Mouse (Mus musculus) lung, embryonic 14.5 days (tissue): ENCODE results near the gene Pik3r1. TPM values are rescaled to one million over a fixed set of nuclear protein-coding genes. Genes with fewer than 3 reads are reported as not detected.
A peak's percentile ranks its signal among the peaks of the same experiment; 100 is the strongest.

Source experiments
- ATAC-seq: fragments of 200-750 bp; cut with Nextera tagmentation; 2 replicates; pipeline ENCODE4 v1.8.0; 2017; ENCODE audit warnings: mild to moderate bottlenecking, moderate TSS enrichment, moderate library complexity; ENCODE audit not compliant: insufficient read depth
- DNase-seq: peaks from one replicate; pipeline ENCODE4 v3.0.0-alpha.2; 2015
- H3K27ac ChIP-seq: fragments of 300-500 bp; sonication (generic); 2 replicates; pipeline ENCODE4 v1.5.1; 2014; ENCODE audit warnings: low read depth, mild to moderate bottlenecking, moderate library complexity
- H3K27me3 ChIP-seq: fragments of 300-500 bp; sonication (generic); 2 replicates; pipeline ENCODE4 v1.6.1; 2014; ENCODE audit warnings: low read length, control low read depth; ENCODE audit not compliant: insufficient read depth
- H3K36me3 ChIP-seq: fragments of 300-500 bp; sonication (generic); 2 replicates; pipeline ENCODE4 v1.6.1; 2014; ENCODE audit warnings: control low read depth; ENCODE audit not compliant: insufficient read depth
- H3K4me1 ChIP-seq: fragments of 300-500 bp; sonication (generic); 2 replicates; pipeline ENCODE4 v1.6.1; 2014; ENCODE audit warnings: antibody characterized with exemption, control low read depth; ENCODE audit not compliant: insufficient read depth
- H3K4me2 ChIP-seq: fragments of 300-500 bp; sonication (generic); 2 replicates; pipeline ENCODE4 v1.6.1; 2014; ENCODE audit warnings: mild to moderate bottlenecking
- H3K4me3 ChIP-seq: fragments of 300-500 bp; sonication (generic); 2 replicates; pipeline ENCODE4 v1.5.1; 2014; ENCODE audit warnings: low read depth, low read length
- H3K9ac ChIP-seq: fragments of 300-500 bp; sonication (generic); 2 replicates; pipeline ENCODE4 v1.6.1; 2014
- H3K9me3 ChIP-seq: fragments of 300-500 bp; sonication (generic); 2 replicates; pipeline ENCODE4 v1.6.1; 2016; ENCODE audit warnings: low read depth, low read length, control low read depth
- CTCF ChIP-seq: IDR thresholded peaks from 2 replicates; pipeline ENCODE4 v1.5.1; 2016; ENCODE audit warnings: antibody characterized with exemption, low read depth
- WGBS: fragments of 180-500 bp; shearing (Covaris S2); extraction: QIAGEN DNeasy Blood & Tissue Kit; methylation state at CpG from one replicate; pipeline ENCODE4 v1.1.7; 2014; 5-methylcytosine and 5-hydroxymethylcytosine counted together
- polyA plus RNA-seq: library from polyadenylated mRNA; unstranded; fragments of >200 nt; fragmentation: Nextera tagmentation; extraction: Ambion mirVana; gene quantifications from 2 replicates; pipeline ENCODE4 v1.2.1, GENCODE M21; 2014

Pik3r1 gene
- polyA plus RNA-seq, 1 experiment from 2014 or later, result 33.4 TPM

DNA sequence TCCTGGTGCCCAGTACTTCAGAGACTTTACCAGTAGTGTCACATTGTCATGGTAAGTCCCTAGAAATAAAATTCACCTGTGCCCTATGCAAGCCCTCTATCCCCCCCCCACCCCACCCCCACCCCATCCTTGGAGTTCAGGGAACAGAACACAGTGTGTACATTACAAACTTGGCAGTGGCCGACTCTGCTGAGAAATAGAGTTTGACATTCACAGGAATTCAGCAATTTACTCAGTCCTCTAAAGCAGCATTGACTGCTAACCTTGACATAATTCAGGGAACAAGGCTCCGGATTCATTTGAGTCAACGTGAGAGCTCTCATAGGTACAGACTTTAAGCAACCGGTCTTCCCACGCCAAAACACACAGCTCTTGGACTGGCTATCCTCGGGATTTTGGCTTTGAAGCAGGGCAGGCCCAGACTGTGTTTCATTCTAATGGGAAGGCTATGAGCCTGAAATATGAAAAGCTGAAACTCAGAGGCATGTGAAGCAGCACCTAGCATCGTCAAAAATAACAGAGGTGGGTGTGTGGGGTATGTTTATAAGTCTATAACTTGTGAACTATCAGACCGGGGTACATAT is 21.9 kb downstream of the Pik3r1 start:
- TF ChIP-seq CTCF, result no peak
- Histone ChIP-seq H3K36me3 (no peaks in the 10 kb centered on the region; the same call in 1 of the 2 replicates), H3K9me3 (no peaks in the 10 kb centered on the region), H3K9ac (no peak overlapping the region), H3K27me3 (no peaks in the 10 kb centered on the region), H3K4me2 (no peak overlapping the region), H3K27ac (peak overlapping the region; percentile 65; the same call in 1 of the 2 replicates), H3K4me1 (peaks cover 16% of the 10 kb centered on the region), H3K4me3 (no peak overlapping the region)
- 60% methylated on average over 8 of the region's 8 CpGs for WGBS
- ATAC-seq (peak; percentile 33; the same call in 1 of the 2 replicates), DNase-seq (peak; percentile 49)

DNA sequence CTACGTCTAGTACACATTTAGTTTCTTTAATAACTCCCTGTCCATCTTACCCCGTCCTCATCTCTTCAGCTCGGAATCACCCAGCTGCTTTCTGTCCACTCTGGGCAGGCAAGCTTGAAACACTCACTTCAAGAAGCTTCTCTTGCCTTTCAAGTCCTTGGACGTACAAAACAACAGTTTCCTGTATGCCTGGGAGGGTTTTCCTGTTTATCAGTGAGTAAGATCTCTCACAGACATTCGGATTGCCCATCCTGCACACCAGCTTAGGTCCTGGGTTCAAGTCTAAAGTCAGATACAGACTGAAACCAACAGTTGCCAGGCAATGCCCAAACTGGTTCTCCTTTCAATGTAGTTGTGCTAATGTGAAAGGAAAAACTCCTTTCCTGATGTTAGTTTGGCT is 23.1 kb downstream of the Pik3r1 start:
- Histone ChIP-seq H3K27me3 (no peaks in the 10 kb centered on the region), H3K27ac (no peak overlapping the region), H3K4me3 (no peak overlapping the region), H3K36me3 (no peaks in the 10 kb centered on the region), H3K9ac (no peak overlapping the region), H3K4me1 (peaks cover 24% of the 10 kb centered on the region), H3K9me3 (no peaks in the 10 kb centered on the region), H3K4me2 (no peak overlapping the region)
- DNase-seq (no peak), ATAC-seq (no peak)
- TF ChIP-seq CTCF, result no peak
- WGBS, result 36% methylated on average over 5 of the region's 5 CpGs

DNA sequence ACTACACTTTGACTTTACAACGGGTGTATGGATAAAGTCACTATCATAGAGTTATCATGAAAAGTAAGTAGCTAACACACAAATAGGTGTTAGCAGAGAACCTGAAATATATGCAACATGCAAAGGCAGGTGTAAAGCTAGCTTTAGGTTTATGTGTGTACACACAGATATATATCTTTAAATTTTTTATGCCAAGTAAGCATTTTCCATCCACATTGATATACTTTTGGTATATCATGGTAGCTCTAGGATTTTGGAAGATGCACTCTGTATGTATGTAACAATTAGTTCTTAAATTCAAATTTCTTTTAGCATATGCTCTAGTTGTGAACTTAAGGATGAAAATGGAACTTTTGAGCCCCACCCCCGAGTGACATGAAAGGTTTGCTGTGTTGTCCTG is 24.0 kb downstream of the Pik3r1 start:
- TF ChIP-seq CTCF, result no peak
- 61% methylated on average over 2 of the region's 2 CpGs for WGBS
- H3K9ac ChIP-seq, result no peak overlapping the region

DNA sequence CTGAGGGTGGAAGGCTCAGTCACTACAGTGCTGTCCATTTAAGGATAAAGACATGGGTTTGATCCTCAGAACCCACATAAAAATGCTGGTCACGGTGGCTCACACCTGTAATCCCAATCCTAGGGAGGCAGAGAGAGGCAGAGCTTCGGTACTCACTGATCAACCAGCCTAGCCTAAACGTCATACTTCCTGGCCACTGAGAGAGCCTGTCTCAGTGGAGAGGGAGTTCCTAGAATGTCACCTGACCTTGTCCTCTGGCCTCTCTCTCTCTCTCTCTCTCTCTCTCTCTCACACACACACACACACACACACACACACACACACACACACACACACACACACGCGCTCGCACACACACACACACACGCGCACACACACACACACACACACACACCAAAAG is 24.8 kb downstream of the Pik3r1 start:
- ATAC-seq, result no peak
- no peak for TF ChIP-seq CTCF
- H3K27me3 ChIP-seq, result no peaks in the 10 kb centered on the region
- peaks cover 29% of the 10 kb centered on the region for H3K4me1 ChIP-seq
- H3K36me3 ChIP-seq, result no peaks in the 10 kb centered on the region
- no peak overlapping the region for H3K4me3 ChIP-seq
- DNase-seq, result no peak
- WGBS, result 67% methylated on average over 8 of the region's 8 CpGs
- H3K9me3 ChIP-seq, result no peaks in the 10 kb centered on the region
- H3K4me2 ChIP-seq, result no peak overlapping the region
- H3K27ac ChIP-seq, result peak overlapping the region; percentile 83
- H3K9ac ChIP-seq, result no peak overlapping the region

More for the DNA sequence above, 24.0 kb downstream of the Pik3r1 start:
- Histone ChIP-seq H3K4me3 (no peak overlapping the region), H3K4me2 (no peak overlapping the region), H3K4me1 (peaks cover 29% of the 10 kb centered on the region), H3K9me3 (no peaks in the 10 kb centered on the region), H3K27ac (no peak overlapping the region), H3K27me3 (no peaks in the 10 kb centered on the region), H3K36me3 (no peaks in the 10 kb centered on the region)
- ATAC-seq, result no peak
- no peak for DNase-seq

DNA sequence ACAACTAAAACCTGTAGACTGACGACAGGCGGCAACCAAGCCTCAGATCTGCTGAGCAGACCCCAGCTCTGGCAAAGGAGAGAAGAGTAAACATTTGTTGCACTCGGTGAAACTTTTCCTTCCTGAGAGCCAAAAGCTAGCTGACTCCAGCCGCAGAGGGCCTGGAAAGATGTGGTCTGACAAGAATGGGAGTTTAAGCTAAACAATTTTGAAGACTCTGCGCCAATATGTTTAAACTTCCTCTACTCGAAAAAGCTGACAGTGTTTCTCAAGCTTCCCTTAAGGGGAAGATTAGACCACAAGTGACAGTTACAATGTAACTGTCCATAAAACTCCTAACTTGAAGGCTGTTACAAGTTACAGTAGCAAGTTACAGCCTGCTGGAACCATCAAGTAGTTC is 25.4 kb downstream of the Pik3r1 start:
- Histone ChIP-seq H3K9ac (no peak overlapping the region), H3K4me2 (peak overlapping the region; percentile 27; the same call in 1 of the 2 replicates), H3K36me3 (no peaks in the 10 kb centered on the region), H3K4me1 (peaks cover 29% of the 10 kb centered on the region), H3K27me3 (no peaks in the 10 kb centered on the region), H3K9me3 (no peaks in the 10 kb centered on the region), H3K27ac (peak overlapping the region; percentile 76), H3K4me3 (no peak overlapping the region)
- 7% methylated on average over 6 of the region's 6 CpGs for WGBS
- TF ChIP-seq CTCF, result no peak; the same call in 1 of the 2 replicates
- ATAC-seq, result peak; percentile 53; the same call in 1 of the 2 replicates
- DNase-seq, result peak; percentile 87

DNA sequence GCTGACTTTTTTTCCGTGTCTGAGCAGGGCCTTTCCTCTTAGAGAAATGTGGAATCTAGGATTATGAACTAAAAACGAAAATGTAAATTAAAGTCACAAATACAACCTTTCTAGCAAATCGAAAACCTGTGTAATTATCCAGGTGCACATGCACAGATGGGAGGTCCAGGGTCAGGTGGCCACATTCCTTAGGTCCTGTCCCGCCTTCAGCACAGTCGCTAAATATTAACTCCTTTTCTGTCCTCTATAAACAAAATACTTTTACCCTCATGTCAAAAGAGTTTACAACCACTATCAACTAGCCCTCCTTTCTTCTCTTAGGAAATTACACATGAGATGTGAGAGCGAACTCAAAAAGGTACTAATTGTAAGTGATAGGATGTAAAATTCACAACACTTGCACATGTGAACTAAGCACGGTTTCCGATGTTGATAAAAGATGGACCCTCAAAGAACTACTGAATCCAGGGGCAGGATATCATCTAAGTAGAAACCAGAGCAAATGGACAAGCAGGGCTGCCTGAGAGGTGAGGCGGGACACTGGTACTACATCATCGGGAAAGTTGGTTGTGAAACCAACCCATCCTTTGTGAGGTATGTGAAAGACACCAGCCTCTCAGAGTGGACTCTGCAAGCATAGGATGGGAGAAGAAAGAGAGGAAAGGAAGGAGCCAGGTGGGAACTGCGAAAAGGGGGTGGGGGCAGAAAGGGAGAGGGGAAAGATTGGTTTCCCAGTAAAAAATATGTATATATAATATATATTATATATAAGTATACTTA is 26.3 kb downstream of the Pik3r1 start:
- Histone ChIP-seq H3K36me3 (no peaks in the 10 kb centered on the region), H3K4me2 (no peak overlapping the region), H3K4me3 (no peak overlapping the region), H3K4me1 (peaks cover 33% of the 10 kb centered on the region), H3K27ac (peak overlapping the region; percentile 56), H3K27me3 (no peaks in the 10 kb centered on the region), H3K9ac (no peak overlapping the region), H3K9me3 (no peaks in the 10 kb centered on the region)
- WGBS, result 65% methylated on average over 11 of the region's 11 CpGs
- DNase-seq, result no peak
- no peak for ATAC-seq
- TF ChIP-seq CTCF, result no peak

DNA sequence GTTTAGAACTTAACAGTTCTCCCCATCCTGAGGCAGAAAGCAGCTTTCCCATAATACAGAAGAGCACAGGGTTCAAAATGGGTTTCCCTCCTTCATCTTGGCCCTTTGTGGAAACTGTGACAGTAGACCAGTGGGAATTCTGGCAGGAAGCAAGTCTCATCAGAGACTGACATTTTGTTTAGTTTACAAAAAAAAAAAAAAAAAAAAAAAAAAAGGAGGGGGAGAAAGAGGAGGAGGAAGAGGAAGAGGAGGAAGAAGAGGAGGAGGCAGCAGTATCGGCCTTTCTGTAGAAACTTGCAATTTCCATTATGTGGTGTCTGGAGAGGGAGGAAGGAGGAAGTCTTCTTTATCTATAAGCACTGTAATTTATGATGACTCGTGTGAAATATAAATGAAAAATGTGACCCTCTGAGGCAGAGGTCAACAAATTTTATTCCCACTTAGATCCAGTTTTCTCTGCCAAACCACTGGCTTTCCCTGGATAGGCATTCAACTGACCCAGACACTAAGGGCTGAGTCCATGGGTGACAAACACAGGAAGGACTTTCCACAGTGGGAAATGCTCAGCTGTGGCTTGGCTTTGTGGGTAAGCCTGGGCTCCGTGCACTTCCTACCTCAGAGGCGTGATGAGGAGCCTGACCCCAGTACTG is 28.2 kb downstream of the Pik3r1 start:
- Histone ChIP-seq H3K27me3 (no peaks in the 10 kb centered on the region), H3K4me3 (no peak overlapping the region), H3K36me3 (no peaks in the 10 kb centered on the region), H3K4me1 (peaks cover 37% of the 10 kb centered on the region), H3K27ac (peak overlapping the region; percentile 28; the same call in 1 of the 2 replicates), H3K9ac (no peak overlapping the region), H3K9me3 (no peaks in the 10 kb centered on the region), H3K4me2 (no peak overlapping the region)
- no peak for TF ChIP-seq CTCF
- ATAC-seq, result 0 out of 2 replicates have a peak, but pooled peaks have one; percentile 31
- peak; percentile 71 for DNase-seq
- 44% methylated on average over 4 of the region's 4 CpGs for WGBS
